Mouse (Mus musculus): ENCODE measurements around the gene Megf8. TPM values are rescaled to one million over a fixed set of nuclear protein-coding genes. Genes with fewer than 3 reads are reported as not detected.
"Not testable (repeated sequence)": the region's sequence is repeated elsewhere in the genome, so short reads cannot be mapped to it uniquely, and the experiment has no call there.

Megf8 gene
- polyA plus RNA-seq, 1 experiment from 2014 or later: 5.6 TPM

- H3K4me3 ChIP-seq (ENCODE audit: inconsistent target): no peak within 1 kb of the TSS
- H3K36me3 ChIP-seq (ENCODE audit: inconsistent target): no peaks in the 10 kb centered on the region
- H3K27ac ChIP-seq: no peak within 1 kb of the TSS
- H3K79me2 ChIP-seq (ENCODE audit: inconsistent target): peaks cover 12% of the 10 kb centered on the region
- 100% methylated on average over 1 of the region's 1 CpGs for WGBS (ENCODE audit: missing documents)
Observed at GRCm38 (mm10) chr7:25398610-25399009, 81.6 kb downstream of the Megf8 start, which contains the start of gene Lipe. Lipe (minus strand) TSS chr7:25398710.

GRCm38 (mm10) chr7:25399028-25399427, 82.1 kb downstream of the Megf8 start:
- not testable (repeated sequence) for H3K27ac ChIP-seq; H3K36me3 ChIP-seq (ENCODE audit: inconsistent target); H3K4me3 ChIP-seq (ENCODE audit: inconsistent target); H3K79me2 ChIP-seq (ENCODE audit: inconsistent target)

- no peak overlapping the region for H3K4me3 ChIP-seq (ENCODE audit: inconsistent target)
- no peak overlapping the region for H3K27ac ChIP-seq
- no peaks in the 10 kb centered on the region for H3K36me3 ChIP-seq (ENCODE audit: inconsistent target)
- H3K79me2 ChIP-seq (ENCODE audit: inconsistent target): no peaks in the 10 kb centered on the region
- 95% methylated on average over 2 of the region's 2 CpGs for WGBS (ENCODE audit: missing documents)
Observed at GRCm38 (mm10) chr7:25401551-25401950, 84.6 kb downstream of the Megf8 start.

GRCm38 (mm10) chr7:25401986-25402385, 85.0 kb downstream of the Megf8 start:
- Histone ChIP-seq H3K79me2 (ENCODE audit: inconsistent target) (no peaks in the 10 kb centered on the region), H3K36me3 (ENCODE audit: inconsistent target) (no peaks in the 10 kb centered on the region), H3K27ac (no peak overlapping the region), H3K4me3 (ENCODE audit: inconsistent target) (no peak overlapping the region)
- WGBS (ENCODE audit: missing documents): 88% methylated on average over 4 of the region's 5 CpGs

GRCm38 (mm10) chr7:25402671-25403101, 85.7 kb downstream of the Megf8 start:
- 0% methylated on average over 2 of the region's 2 CpGs for WGBS (ENCODE audit: missing documents)
- no peak overlapping the region for H3K27ac ChIP-seq
- H3K36me3 ChIP-seq (ENCODE audit: inconsistent target): no peaks in the 10 kb centered on the region
- H3K4me3 ChIP-seq (ENCODE audit: inconsistent target): no peak overlapping the region
- no peaks in the 10 kb centered on the region for H3K79me2 ChIP-seq (ENCODE audit: inconsistent target)

- no peak overlapping the region for H3K27ac ChIP-seq
- 58% methylated on average over 7 of the region's 7 CpGs for WGBS (ENCODE audit: missing documents)
- H3K4me3 ChIP-seq (ENCODE audit: inconsistent target): no peak overlapping the region
- H3K36me3 ChIP-seq (ENCODE audit: inconsistent target): no peaks in the 10 kb centered on the region
- H3K79me2 ChIP-seq (ENCODE audit: inconsistent target): no peaks in the 10 kb centered on the region
Observed at GRCm38 (mm10) chr7:25406468-25406867, 89.5 kb downstream of the Megf8 start.

- 90% methylated on average over 4 of the region's 4 CpGs for WGBS (ENCODE audit: missing documents)
- Histone ChIP-seq H3K27ac (no peak overlapping the region), H3K4me3 (ENCODE audit: inconsistent target) (no peak overlapping the region), H3K79me2 (ENCODE audit: inconsistent target) (no peaks in the 10 kb centered on the region), H3K36me3 (ENCODE audit: inconsistent target) (no peaks in the 10 kb centered on the region)
Observed at GRCm38 (mm10) chr7:25409114-25409760, 92.3 kb downstream of the Megf8 start.

- 100% methylated on average over 1 of the region's 1 CpGs for WGBS (ENCODE audit: missing documents)
Observed at GRCm38 (mm10) chr7:25410969-25411615, 94.1 kb downstream of the Megf8 start.

GRCm38 (mm10) chr7:25411861-25412260, 94.9 kb downstream of the Megf8 start:
- no peak overlapping the region for H3K27ac ChIP-seq
- H3K4me3 ChIP-seq (ENCODE audit: inconsistent target): no peak overlapping the region
- 95% methylated on average over 3 of the region's 3 CpGs for WGBS (ENCODE audit: missing documents)
- no peaks in the 10 kb centered on the region for H3K79me2 ChIP-seq (ENCODE audit: inconsistent target)
- H3K36me3 ChIP-seq (ENCODE audit: inconsistent target): no peaks in the 10 kb centered on the region

More at GRCm38 (mm10) chr7:25410969-25411615, 94.1 kb downstream of the Megf8 start:
- Histone ChIP-seq H3K4me3 (ENCODE audit: inconsistent target) (no peak overlapping the region), H3K27ac (no peak overlapping the region), H3K79me2 (ENCODE audit: inconsistent target) (no peaks in the 10 kb centered on the region), H3K36me3 (ENCODE audit: inconsistent target) (no peaks in the 10 kb centered on the region)

- H3K79me2 ChIP-seq (ENCODE audit: inconsistent target): no peaks in the 10 kb centered on the region
- 69% methylated on average over 6 of the region's 7 CpGs for WGBS (ENCODE audit: missing documents)
- no peak within 1 kb of the TSS for H3K4me3 ChIP-seq (ENCODE audit: inconsistent target)
- H3K27ac ChIP-seq: no peak within 1 kb of the TSS
- H3K36me3 ChIP-seq (ENCODE audit: inconsistent target): no peaks in the 10 kb centered on the region
Observed at GRCm38 (mm10) chr7:25412833-25413441, 96.0 kb downstream of the Megf8 start, which contains the start of gene Cxcl17. Cxcl17 (minus strand) TSS chr7:25412886.

Other genes starting within 250 kb of the Megf8 start
- 0.22 to 0.47 TPM (median 0.26 TPM) in 3 replicates for gene Grik5, start 244.8 kb upstream of the Megf8 start, polyA plus RNA-seq (2018)
- gene Zfp574, start 244.6 kb upstream of the Megf8 start, polyA plus RNA-seq (2018): 5.7 to 7.6 TPM (median 6.5 TPM) in 3 replicates
- gene Pou2f2, start 137.4 kb upstream of the Megf8 start, polyA plus RNA-seq (2018): 10.3 to 30.9 TPM (median 23.9 TPM) in 3 replicates
- gene Dedd2, start 96.5 kb upstream of the Megf8 start, polyA plus RNA-seq (2018): 2.2 to 9.2 TPM (median 3.1 TPM) in 3 replicates
- 4.1 to 4.8 TPM (median 4.5 TPM) in 3 replicates for gene Zfp526, start 95.7 kb upstream of the Megf8 start, polyA plus RNA-seq (2018)
- 51.8 to 78.1 TPM (median 55.3 TPM) in 3 replicates for gene Gsk3a, start 79.3 kb upstream of the Megf8 start, polyA plus RNA-seq (2018)
- 11.9 to 14.5 TPM (median 14.2 TPM) in 3 replicates for gene Erf, start 66.4 kb upstream of the Megf8 start, polyA plus RNA-seq (2018)
- gene Cic, start 49.5 kb upstream of the Megf8 start, polyA plus RNA-seq (2018): 88.9 to 139 TPM (median 118 TPM) in 3 replicates
- gene Pafah1b3, start 19.2 kb upstream of the Megf8 start, polyA plus RNA-seq (2018): 7.4 to 20.7 TPM (median 14.3 TPM) in 3 replicates
- gene Prr19, start 15.8 kb upstream of the Megf8 start, polyA plus RNA-seq (2018): not detected in 3 replicates
- gene Tmem145, start 11.1 kb upstream of the Megf8 start, polyA plus RNA-seq (2018): not detected in 3 replicates
- not detected in 3 replicates for gene Cnfn, start 52.6 kb downstream of the Megf8 start, polyA plus RNA-seq (2018)
- gene Lipe, start 81.5 kb downstream of the Megf8 start, polyA plus RNA-seq (2018): 7.5 to 17.2 TPM (median 9.2 TPM) in 3 replicates
- gene Cxcl17, start 95.7 kb downstream of the Megf8 start, polyA plus RNA-seq (2018): not detected in 3 replicates
- 5.5 to 15.5 TPM (median 10.5 TPM) in 3 replicates for gene Ceacam1, start 160.4 kb downstream of the Megf8 start, polyA plus RNA-seq (2018)
- 0.19 TPM in 1 of 3 replicates, not detected in the others for gene Ceacam2, start 222.7 kb downstream of the Megf8 start, polyA plus RNA-seq (2018)